Mouse (Mus musculus) kidney, adult 2 months (tissue): Measurements from ENCODE around the gene Prpf3.

Source experiments
- CTCF ChIP-seq: fragments of 200-500 bp; conservative IDR thresholded peaks from 2 replicates; pipeline ENCODE4 v1.5.1; 2011; ENCODE audit warnings: low read depth, mild to moderate bottlenecking, control low read depth, low read length, moderate library complexity, mixed read lengths; ENCODE audit not compliant: insufficient read depth, insufficient read length
- POLR2A ChIP-seq: fragments of 200-500 bp; IDR thresholded peaks from one replicate; pipeline ENCODE4 v1.6.1; 2011; ENCODE audit warnings: low read depth, low read length, control low read depth

DNA sequence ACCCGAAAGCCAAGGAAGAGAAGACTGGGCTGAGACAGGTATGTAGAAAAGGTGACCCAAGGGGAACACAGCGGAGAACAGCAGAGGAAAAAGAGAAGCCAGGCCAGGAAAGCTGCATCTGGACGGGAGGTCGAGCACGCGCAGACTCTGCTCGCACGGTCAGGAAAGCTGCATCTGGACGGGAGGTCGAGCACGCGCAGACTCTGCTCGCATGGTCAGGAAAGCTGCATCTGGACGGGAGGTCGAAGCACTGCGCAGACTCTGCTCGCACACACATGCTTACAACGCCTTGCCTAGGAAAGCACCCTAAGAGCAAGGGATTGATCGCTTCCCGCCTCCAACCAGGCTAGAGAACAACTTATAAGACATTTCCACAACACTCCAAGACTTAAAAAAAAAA, 9.9 kb upstream of the Prpf3 start:
- TF ChIP-seq POLR2A = no peak
- no peak for TF ChIP-seq CTCF
